Mouse (Mus musculus): Measurements from ENCODE around the gene Kcnk3.

Kcnk3 gene

GRCm38 (mm10) chr5:30611689-30612088, 23.7 kb downstream of the Kcnk3 start:
- peaks cover 7% of the 10 kb centered on the region; the same call in 1 of the 2 replicates for H3K27me3 ChIP-seq (ENCODE audit: insufficient read depth, low read length)
- peak overlapping the region; percentile 6; the same call in 1 of the 2 replicates for H3K4me3 ChIP-seq (replicated peaks; ENCODE audit: low read length)
- peaks cover 74% of the 10 kb centered on the region for H3K4me1 ChIP-seq (replicated peaks; ENCODE audit: low read depth, low read length)
- no peaks in the 10 kb centered on the region for H3K36me3 ChIP-seq (ENCODE audit: insufficient read depth, low read length)
- H3K9me3 ChIP-seq (ENCODE audit: low read length): no peaks in the 10 kb centered on the region
- no peak for TF ChIP-seq NANOG (IDR thresholded peaks at IDR 0.05; ENCODE audit: borderline replicate concordance, low read length)
- TF ChIP-seq CTCF (conservative IDR thresholded peaks at IDR 0.05; ENCODE audit: low read length): no peak
- TF ChIP-seq POU5F1 (IDR thresholded peaks at IDR 0.05; ENCODE audit: borderline replicate concordance, low read length): no peak

DNA sequence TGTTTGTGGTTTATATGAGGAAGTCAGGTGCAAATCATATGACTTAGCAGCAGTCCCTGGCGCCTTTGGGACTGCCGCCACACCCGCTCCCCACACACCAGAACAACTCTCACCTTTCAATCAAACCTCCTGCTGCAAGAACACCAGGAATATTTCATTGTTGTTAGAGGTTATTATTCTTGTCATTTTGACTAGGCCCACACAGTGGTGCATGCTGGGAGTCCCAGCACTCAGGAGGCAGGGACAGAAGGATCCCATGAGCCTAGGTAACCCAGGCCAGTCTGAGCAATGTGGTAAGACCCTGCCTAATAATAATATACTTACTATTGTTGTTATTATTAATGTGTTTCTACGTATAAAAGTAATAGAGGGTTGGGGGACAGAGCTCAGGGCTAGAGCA, 24.6 kb downstream of the Kcnk3 start:
- no peaks in the 10 kb centered on the region for H3K36me3 ChIP-seq (ENCODE audit: insufficient read depth, low read length)
- TF ChIP-seq NANOG (IDR thresholded peaks at IDR 0.05; ENCODE audit: borderline replicate concordance, low read length): no peak
- no peak for TF ChIP-seq CTCF (conservative IDR thresholded peaks at IDR 0.05; ENCODE audit: low read length)
- no peak for TF ChIP-seq POU5F1 (IDR thresholded peaks at IDR 0.05; ENCODE audit: borderline replicate concordance, low read length)
- peaks cover 82% of the 10 kb centered on the region for H3K4me1 ChIP-seq (replicated peaks; ENCODE audit: low read depth, low read length)
- H3K9me3 ChIP-seq (ENCODE audit: low read length): no peaks in the 10 kb centered on the region
- no peak overlapping the region for H3K4me3 ChIP-seq (replicated peaks; ENCODE audit: low read length)
- no peaks in the 10 kb centered on the region for H3K27me3 ChIP-seq (ENCODE audit: insufficient read depth, low read length)

- Histone ChIP-seq H3K4me1 (replicated peaks; ENCODE audit: low read depth, low read length) (peaks cover 89% of the 10 kb centered on the region), H3K36me3 (ENCODE audit: insufficient read depth, low read length) (no peaks in the 10 kb centered on the region), H3K9me3 (ENCODE audit: low read length) (no peaks in the 10 kb centered on the region), H3K4me3 (replicated peaks; ENCODE audit: low read length) (no peak overlapping the region), H3K27me3 (ENCODE audit: insufficient read depth, low read length) (peaks cover 2% of the 10 kb centered on the region; the same call in 1 of the 2 replicates)
- no peak for TF ChIP-seq POU5F1 (IDR thresholded peaks at IDR 0.05; ENCODE audit: borderline replicate concordance, low read length)
- TF ChIP-seq CTCF (conservative IDR thresholded peaks at IDR 0.05; ENCODE audit: low read length): no peak
- TF ChIP-seq NANOG (IDR thresholded peaks at IDR 0.05; ENCODE audit: borderline replicate concordance, low read length): no peak
Measured at GRCm38 (mm10) chr5:30613242-30613641, 25.3 kb downstream of the Kcnk3 start.

DNA sequence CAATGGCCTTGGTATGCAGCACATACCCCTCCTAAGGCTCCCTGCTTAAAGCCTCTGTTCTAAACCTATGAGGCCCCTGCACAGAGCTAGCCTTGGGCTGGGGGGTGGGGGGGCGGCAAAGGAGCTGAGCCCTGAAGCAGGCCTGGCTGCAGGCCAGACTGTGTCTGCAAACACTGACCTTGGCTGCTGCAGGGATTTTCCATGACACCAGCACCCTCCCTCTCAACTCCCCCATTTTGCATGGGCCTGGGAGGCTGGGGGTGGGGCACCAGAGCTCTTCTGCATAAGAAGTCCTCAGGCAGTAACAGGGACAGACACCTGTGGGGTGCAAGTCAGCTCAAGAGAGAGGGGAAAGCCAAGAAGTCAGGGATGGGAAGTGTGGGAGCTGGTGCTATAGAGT, 26.3 kb downstream of the Kcnk3 start:
- H3K4me3 ChIP-seq (replicated peaks; ENCODE audit: low read length): peak overlapping the region; percentile 45
- TF ChIP-seq CTCF (conservative IDR thresholded peaks at IDR 0.05; ENCODE audit: low read length) (no peak), POU5F1 (IDR thresholded peaks at IDR 0.05; ENCODE audit: borderline replicate concordance, low read length) (no peak), NANOG (IDR thresholded peaks at IDR 0.05; ENCODE audit: borderline replicate concordance, low read length) (no peak)
- no peaks in the 10 kb centered on the region for H3K36me3 ChIP-seq (ENCODE audit: insufficient read depth, low read length)
- H3K9me3 ChIP-seq (ENCODE audit: low read length): no peaks in the 10 kb centered on the region
- H3K27me3 ChIP-seq (ENCODE audit: insufficient read depth, low read length): peaks cover 11% of the 10 kb centered on the region
- H3K4me1 ChIP-seq (replicated peaks; ENCODE audit: low read depth, low read length): peaks cover 90% of the 10 kb centered on the region

- H3K4me3 ChIP-seq (replicated peaks; ENCODE audit: low read length): peak overlapping the region; percentile 45; the same call in 1 of the 2 replicates
- H3K4me1 ChIP-seq (replicated peaks; ENCODE audit: low read depth, low read length): peaks cover 79% of the 10 kb centered on the region
- no peaks in the 10 kb centered on the region for H3K9me3 ChIP-seq (ENCODE audit: low read length)
- H3K36me3 ChIP-seq (ENCODE audit: insufficient read depth, low read length): no peaks in the 10 kb centered on the region
- H3K27me3 ChIP-seq (ENCODE audit: insufficient read depth, low read length): peaks cover 19% of the 10 kb centered on the region
- TF ChIP-seq POU5F1 (IDR thresholded peaks at IDR 0.05; ENCODE audit: borderline replicate concordance, low read length): no peak
- TF ChIP-seq NANOG (IDR thresholded peaks at IDR 0.05; ENCODE audit: borderline replicate concordance, low read length): no peak
- TF ChIP-seq CTCF (conservative IDR thresholded peaks at IDR 0.05; ENCODE audit: low read length): no peak
Measured at GRCm38 (mm10) chr5:30615416-30615815, 27.4 kb downstream of the Kcnk3 start.

GRCm38 (mm10) chr5:30615819-30616218, 27.8 kb downstream of the Kcnk3 start:
- no peak for TF ChIP-seq POU5F1 (IDR thresholded peaks at IDR 0.05; ENCODE audit: borderline replicate concordance, low read length)
- no peak for TF ChIP-seq CTCF (conservative IDR thresholded peaks at IDR 0.05; ENCODE audit: low read length)
- no peak for TF ChIP-seq NANOG (IDR thresholded peaks at IDR 0.05; ENCODE audit: borderline replicate concordance, low read length)
- Histone ChIP-seq H3K4me3 (replicated peaks; ENCODE audit: low read length) (no peak overlapping the region), H3K27me3 (ENCODE audit: insufficient read depth, low read length) (peaks cover 23% of the 10 kb centered on the region), H3K36me3 (ENCODE audit: insufficient read depth, low read length) (no peaks in the 10 kb centered on the region), H3K4me1 (replicated peaks; ENCODE audit: low read depth, low read length) (peaks cover 79% of the 10 kb centered on the region), H3K9me3 (ENCODE audit: low read length) (no peaks in the 10 kb centered on the region)

DNA sequence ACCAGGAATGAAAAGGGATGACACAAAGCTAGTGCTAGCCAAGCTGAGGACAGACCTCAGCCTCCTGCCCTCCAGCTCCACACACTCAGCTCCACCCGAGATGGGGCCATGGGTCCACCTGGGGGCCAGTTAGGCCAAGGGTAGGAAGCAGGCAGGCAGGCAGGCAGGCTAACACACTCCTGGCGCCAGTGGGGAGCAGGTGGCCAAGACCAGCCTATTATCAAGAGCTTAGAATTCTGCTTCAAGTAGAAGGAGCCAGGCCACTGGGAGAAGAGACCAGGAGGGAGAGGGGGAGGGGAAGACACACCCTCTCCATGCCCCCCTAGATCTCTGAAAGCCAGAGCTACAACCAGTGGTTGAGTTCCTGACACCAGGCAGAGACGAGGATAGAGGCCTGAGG, 28.7 kb downstream of the Kcnk3 start:
- Histone ChIP-seq H3K9me3 (ENCODE audit: low read length) (no peaks in the 10 kb centered on the region), H3K4me1 (replicated peaks; ENCODE audit: low read depth, low read length) (peaks cover 79% of the 10 kb centered on the region), H3K4me3 (replicated peaks; ENCODE audit: low read length) (0 out of 2 replicates have a peak overlapping the region, but pooled peaks have one; percentile 17), H3K27me3 (ENCODE audit: insufficient read depth, low read length) (peaks cover 32% of the 10 kb centered on the region), H3K36me3 (ENCODE audit: insufficient read depth, low read length) (no peaks in the 10 kb centered on the region)
- TF ChIP-seq CTCF (conservative IDR thresholded peaks at IDR 0.05; ENCODE audit: low read length): no peak
- TF ChIP-seq POU5F1 (IDR thresholded peaks at IDR 0.05; ENCODE audit: borderline replicate concordance, low read length): no peak

DNA sequence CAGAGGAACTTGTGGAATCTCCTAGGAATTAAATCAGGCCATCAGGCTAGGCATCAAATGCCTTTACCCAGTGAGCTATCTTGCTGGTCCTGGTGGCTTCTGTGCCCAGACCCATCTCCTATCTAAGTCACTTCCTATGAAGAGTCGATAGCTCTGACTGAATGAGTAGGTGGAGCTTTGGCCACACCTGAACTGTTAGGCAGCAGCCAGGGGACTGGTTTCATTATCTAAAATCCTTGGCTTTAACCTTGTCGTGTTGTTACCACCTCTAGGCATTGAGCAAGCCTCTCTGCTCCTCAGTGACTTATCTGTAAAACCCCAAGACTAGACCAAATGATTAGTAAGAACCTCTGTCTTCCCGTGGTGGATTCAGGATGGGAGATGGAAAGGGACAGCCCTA, 29.4 kb downstream of the Kcnk3 start:
- H3K9me3 ChIP-seq (ENCODE audit: low read length): no peaks in the 10 kb centered on the region
- 0 out of 2 replicates have a peak overlapping the region, but pooled peaks have one; percentile 26 for H3K4me3 ChIP-seq (replicated peaks; ENCODE audit: low read length)
- TF ChIP-seq CTCF (conservative IDR thresholded peaks at IDR 0.05; ENCODE audit: low read length): no peak
- no peak for TF ChIP-seq POU5F1 (IDR thresholded peaks at IDR 0.05; ENCODE audit: borderline replicate concordance, low read length)
- no peak for TF ChIP-seq NANOG (IDR thresholded peaks at IDR 0.05; ENCODE audit: borderline replicate concordance, low read length)

DNA sequence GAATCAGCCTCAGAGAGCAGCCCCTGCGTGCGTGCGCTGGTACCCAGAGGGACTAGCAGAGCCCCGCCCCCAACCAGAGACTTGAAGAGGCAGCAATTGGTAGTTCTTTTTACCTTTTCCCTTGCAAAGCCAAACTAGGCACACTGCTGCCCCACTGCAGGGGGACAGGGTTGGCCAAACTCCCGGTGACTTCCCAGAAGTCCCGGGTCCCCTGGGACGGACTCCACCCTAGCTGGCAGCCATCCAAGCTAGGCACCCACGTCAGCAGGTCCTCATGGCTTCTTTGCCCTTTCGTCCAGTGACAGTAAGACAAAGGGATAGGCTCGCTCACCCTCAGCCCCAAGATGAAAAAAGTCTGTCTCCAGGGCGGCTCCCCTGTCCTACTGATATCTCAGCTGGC, 29.9 kb downstream of the Kcnk3 start:
- Histone ChIP-seq H3K4me3 (replicated peaks; ENCODE audit: low read length) (0 out of 2 replicates have a peak overlapping the region, but pooled peaks have one; percentile 26), H3K27me3 (ENCODE audit: insufficient read depth, low read length) (peaks cover 44% of the 10 kb centered on the region), H3K36me3 (ENCODE audit: insufficient read depth, low read length) (no peaks in the 10 kb centered on the region), H3K4me1 (replicated peaks; ENCODE audit: low read depth, low read length) (peaks cover 81% of the 10 kb centered on the region), H3K9me3 (ENCODE audit: low read length) (no peaks in the 10 kb centered on the region)
- TF ChIP-seq NANOG (IDR thresholded peaks at IDR 0.05; ENCODE audit: borderline replicate concordance, low read length) (no peak), CTCF (conservative IDR thresholded peaks at IDR 0.05; ENCODE audit: low read length) (no peak), POU5F1 (IDR thresholded peaks at IDR 0.05; ENCODE audit: borderline replicate concordance, low read length) (no peak)

More for the DNA sequence above, 29.4 kb downstream of the Kcnk3 start:
- no peaks in the 10 kb centered on the region for H3K36me3 ChIP-seq (ENCODE audit: insufficient read depth, low read length)
- peaks cover 81% of the 10 kb centered on the region for H3K4me1 ChIP-seq (replicated peaks; ENCODE audit: low read depth, low read length)
- H3K27me3 ChIP-seq (ENCODE audit: insufficient read depth, low read length): peaks cover 39% of the 10 kb centered on the region

Data from E14TG2a.4 (cell line).